Mouse (Mus musculus): ENCODE data around the gene Spin2e. TPM values are rescaled to one million over a fixed set of nuclear protein-coding genes. Genes with fewer than 3 reads are reported as not detected.
"Not testable (repeated sequence)": the region's sequence is repeated elsewhere in the genome, so short reads cannot be mapped to it uniquely, and the experiment has no call there.

Spin2e gene
- not detected in 2 replicates for polyA plus RNA-seq (2015; fragmentation: Nextera tagmentation; extraction: Ambion mirVana)

DNA sequence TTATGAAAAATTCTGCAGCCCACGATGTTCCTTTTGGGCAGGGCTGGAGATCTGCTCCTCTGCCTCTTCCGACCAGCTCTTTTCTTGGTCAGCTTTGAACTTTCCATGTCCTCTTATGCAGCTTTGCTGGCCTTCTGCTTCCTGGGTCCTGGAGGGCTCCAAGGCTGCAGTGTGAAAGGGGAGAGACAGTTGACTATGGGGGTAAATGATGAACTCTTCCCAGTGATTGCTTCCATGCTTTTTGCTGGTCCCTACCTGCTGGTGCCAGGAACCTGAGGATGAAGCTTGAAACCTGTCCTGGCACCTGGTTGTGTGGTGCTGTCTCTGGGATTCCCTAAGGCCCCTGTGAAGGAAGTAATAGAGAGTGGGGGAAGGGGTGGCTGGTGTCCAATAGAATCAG is at the start of gene Spin2e:
Spin2e (minus strand) TSS at position 101 of the 400 bp plus-strand sequence.
- not testable (repeated sequence) for H3K4me3 ChIP-seq (ENCODE audit: low read length); H3K9me3 ChIP-seq (ENCODE audit: control insufficient read depth, low read length); H3K27me3 ChIP-seq (ENCODE audit: control insufficient read depth, insufficient read depth, low read depth, low read length); H3K4me1 ChIP-seq (replicated peaks; ENCODE audit: control insufficient read depth, insufficient read depth, low read length); ATAC-seq (ENCODE audit: low read depth); H3K27ac ChIP-seq (ENCODE audit: low read length); H3K9ac ChIP-seq (ENCODE audit: low read length); H3K4me2 ChIP-seq (ENCODE audit: low read depth, low read length); H3K36me3 ChIP-seq (ENCODE audit: control insufficient read depth, insufficient read depth, low read length)
- WGBS, result 75% methylated on average over 1 of the region's 2 CpGs

DNA sequence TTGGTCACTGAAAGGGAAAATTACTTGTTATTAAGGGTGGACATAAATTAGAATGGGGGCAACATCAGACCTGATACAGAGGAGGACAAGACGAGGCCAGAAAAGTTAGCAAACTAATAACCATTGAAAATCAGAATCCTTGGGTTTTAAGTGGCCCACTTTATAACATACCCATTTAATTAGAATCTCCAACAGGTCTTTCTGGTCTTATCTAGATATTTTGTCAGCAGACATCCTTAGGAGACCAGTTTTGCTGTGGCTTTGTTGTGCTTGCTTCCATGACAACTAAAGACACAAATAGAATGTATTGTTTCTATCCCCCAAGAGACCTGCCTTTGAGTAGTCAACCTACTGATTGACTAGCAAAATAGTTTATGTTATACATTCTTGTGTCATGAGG is 44.5 kb downstream of the Spin2e start, which contains the start of gene Gm21883:
Gm21883 (minus strand) TSS at position 101 of the 400 bp plus-strand sequence.
- H3K4me2 ChIP-seq (ENCODE audit: low read depth, low read length); ATAC-seq (ENCODE audit: low read depth); H3K36me3 ChIP-seq (ENCODE audit: control insufficient read depth, insufficient read depth, low read length); H3K9ac ChIP-seq (ENCODE audit: low read length); H3K9me3 ChIP-seq (ENCODE audit: control insufficient read depth, low read length); H3K27ac ChIP-seq (ENCODE audit: low read length); H3K4me3 ChIP-seq (ENCODE audit: low read length); H3K4me1 ChIP-seq (replicated peaks; ENCODE audit: control insufficient read depth, insufficient read depth, low read length); H3K27me3 ChIP-seq (ENCODE audit: control insufficient read depth, insufficient read depth, low read depth, low read length): not testable (repeated sequence)
- WGBS, result no CpG with 5 or more reads among the region's 1 CpGs

Other genes with a start within 250 kb of the Spin2e start
- gene Btbd35f19, start 235.0 kb downstream of the Spin2e start, polyA plus RNA-seq (2015; fragmentation: Nextera tagmentation; extraction: Ambion mirVana), result not detected in 2 replicates
- gene Gm21883, start 44.6 kb downstream of the Spin2e start, polyA plus RNA-seq (2015; fragmentation: Nextera tagmentation; extraction: Ambion mirVana), result not detected in 2 replicates
- gene Btbd35f25, start 98.2 kb upstream of the Spin2e start, polyA plus RNA-seq (2015; fragmentation: Nextera tagmentation; extraction: Ambion mirVana), result not detected in 2 replicates

All from lung, embryonic 16.5 days (tissue).